Mouse (Mus musculus): ENCODE measurements around the gene Ash1l. TPM values are rescaled to one million over a fixed set of nuclear protein-coding genes. Genes with fewer than 3 reads are reported as not detected.
"Not testable (repeated sequence)": the region's sequence is repeated elsewhere in the genome, so short reads cannot be mapped to it uniquely, and the experiment has no call there.

Ash1l gene
- total RNA-seq, 2 experiments from 2014 or later, result 34.4 to 44.4 TPM

- DNase-seq, result no peak
These were observed 3.3 kb downstream of the Ash1l start for GRCm38 (mm10) chr3:88953736-88954135.

GRCm38 (mm10) chr3:88963211-88963610 lies 12.8 kb downstream of the Ash1l start:
- not testable (repeated sequence) for DNase-seq

GRCm38 (mm10) chr3:88975012-88975411 lies 24.6 kb downstream of the Ash1l start:
- DNase-seq, result no peak

- peak; percentile 25 for DNase-seq
These were observed 31.0 kb downstream of the Ash1l start for GRCm38 (mm10) chr3:88981206-88982010.

- peak; percentile 51 for DNase-seq
These were observed 33.5 kb downstream of the Ash1l start for GRCm38 (mm10) chr3:88983921-88984381.

GRCm38 (mm10) chr3:88992793-88993192 lies 42.4 kb downstream of the Ash1l start:
- no peak for DNase-seq

- DNase-seq, result peak; percentile 23
These were observed 51.1 kb downstream of the Ash1l start for GRCm38 (mm10) chr3:89001536-89001935.

- DNase-seq, result not testable (repeated sequence)
These were observed 80.5 kb downstream of the Ash1l start for GRCm38 (mm10) chr3:89030896-89031295.

- no peak for DNase-seq
These were observed 92.9 kb downstream of the Ash1l start for GRCm38 (mm10) chr3:89043359-89043758.

GRCm38 (mm10) chr3:89058361-89058760 lies 107.9 kb downstream of the Ash1l start:
- DNase-seq, result no peak

- peak; percentile 38 for DNase-seq
These were observed 108.4 kb downstream of the Ash1l start for GRCm38 (mm10) chr3:89058783-89059182.

GRCm38 (mm10) chr3:89061696-89062095 lies 111.3 kb downstream of the Ash1l start:
- DNase-seq, result no peak

GRCm38 (mm10) chr3:89067265-89067664 lies 116.8 kb downstream of the Ash1l start:
- no peak for DNase-seq

GRCm38 (mm10) chr3:89077383-89077782 lies 127.0 kb downstream of the Ash1l start:
- no peak for DNase-seq

GRCm38 (mm10) chr3:89082287-89082686 lies 131.9 kb downstream of the Ash1l start:
- DNase-seq, result not testable (repeated sequence)

- DNase-seq, result no peak
These were observed 133.7 kb downstream of the Ash1l start for GRCm38 (mm10) chr3:89084133-89084532.

- DNase-seq, result no peak
These were observed 134.3 kb downstream of the Ash1l start for GRCm38 (mm10) chr3:89084654-89085190.

- peak; percentile 89 for DNase-seq
These were observed 137.1 kb downstream of the Ash1l start for GRCm38 (mm10) chr3:89087338-89088110.

- DNase-seq, result no peak
These were observed 138.6 kb downstream of the Ash1l start for GRCm38 (mm10) chr3:89088974-89089373.

GRCm38 (mm10) chr3:89089882-89090591 lies 139.6 kb downstream of the Ash1l start:
- DNase-seq, result peak; percentile 91

GRCm38 (mm10) chr3:89090694-89091655 lies 140.6 kb downstream of the Ash1l start:
- peak; percentile 92 for DNase-seq
